Mouse (Mus musculus) heart, embryonic 12.5 days (tissue): ENCODE measurements around the gene Dlgap5. TPM values are rescaled to one million over a fixed set of nuclear protein-coding genes. Genes with fewer than 3 reads are reported as not detected.
"Not testable (repeated sequence)": the region's sequence is repeated elsewhere in the genome, so short reads cannot be mapped to it uniquely, and the experiment has no call there.

Experiments
- ATAC-seq: fragments of 200-750 bp; cut with Nextera tagmentation; 2 replicates; pipeline ENCODE4 v1.8.0; 2017; ENCODE audit warnings: moderate TSS enrichment, moderate library complexity; ENCODE audit not compliant: insufficient number of reproducible peaks, low FRiP score
- H3K27ac ChIP-seq: fragments of 300-500 bp; sonication (generic); 2 replicates; pipeline ENCODE4 v1.5.1; 2016; ENCODE audit warnings: mild to moderate bottlenecking, moderate library complexity; ENCODE audit not compliant: poor library complexity, severe bottlenecking
- H3K27me3 ChIP-seq: fragments of 300-500 bp; sonication (generic); replicated peaks from 2 replicates; pipeline ENCODE4 v1.6.1; 2016; ENCODE audit warnings: mild to moderate bottlenecking, moderate library complexity
- H3K36me3 ChIP-seq: fragments of 300-500 bp; sonication (generic); 2 replicates; pipeline ENCODE4 v1.6.1; 2016; ENCODE audit warnings: mild to moderate bottlenecking, moderate library complexity
- H3K4me1 ChIP-seq: fragments of 300-500 bp; sonication (generic); replicated peaks from 2 replicates; pipeline ENCODE4 v1.6.1; 2016; ENCODE audit warnings: mild to moderate bottlenecking
- H3K4me2 ChIP-seq: fragments of 300-500 bp; sonication (generic); 2 replicates; pipeline ENCODE4 v1.6.1; 2016; ENCODE audit warnings: mild to moderate bottlenecking, moderate library complexity
- H3K4me3 ChIP-seq: fragments of 300-500 bp; sonication (generic); 2 replicates; pipeline ENCODE4 v1.5.1; 2016; ENCODE audit warnings: mild to moderate bottlenecking
- H3K9ac ChIP-seq: fragments of 300-500 bp; sonication (generic); 2 replicates; pipeline ENCODE4 v1.6.1; 2016; ENCODE audit warnings: mild to moderate bottlenecking, moderate library complexity
- H3K9me3 ChIP-seq: fragments of 300-500 bp; sonication (generic); replicated peaks from 2 replicates; pipeline ENCODE4 v1.6.1; 2016; ENCODE audit warnings: mild to moderate bottlenecking, moderate library complexity
- WGBS: fragments of 180-500 bp; shearing (Covaris S2); methylation state at CpG from one replicate; pipeline ENCODE4 v1.1.7; 2016; 5-methylcytosine and 5-hydroxymethylcytosine counted together
- polyA plus RNA-seq: library from polyadenylated mRNA; unstranded; fragments of >200 nt; fragmentation: Nextera tagmentation; extraction: Ambion mirVana; gene quantifications from 2 replicates; pipeline ENCODE4 v1.2.1, GENCODE M21; 2016

The Dlgap5 gene
- 45.7 and 51.8 TPM in 2 replicates for polyA plus RNA-seq

- Histone ChIP-seq H3K27ac (0 out of 2 replicates have a peak within 1 kb of the TSS, but pooled peaks have one; percentile 48), H3K9me3 (no peaks in the 10 kb centered on the region), H3K36me3 (peaks cover 32% of the 10 kb centered on the region), H3K4me1 (peaks cover 15% of the 10 kb centered on the region), H3K4me3 (peak within 1 kb of the TSS; percentile 79), H3K9ac (peak within 1 kb of the TSS; percentile 72), H3K27me3 (no peaks in the 10 kb centered on the region), H3K4me2 (peak within 1 kb of the TSS; percentile 82)
- WGBS = 2% methylated on average over 36 of the region's 36 CpGs
- ATAC-seq = peak; percentile 94
Observed at GRCm38 (mm10) chr14:47417775-47418665, at the start of gene Dlgap5. Dlgap5 (minus strand) TSS chr14:47418407.

GRCm38 (mm10) chr14:47465468-47466175 is 47.4 kb upstream of the Dlgap5 start:
- 43% methylated on average over 7 of the region's 7 CpGs for WGBS
- H3K27ac ChIP-seq = no peak overlapping the region
- no peak overlapping the region for H3K9ac ChIP-seq
- ATAC-seq = no peak
- H3K4me1 ChIP-seq = no peaks in the 10 kb centered on the region
- no peaks in the 10 kb centered on the region for H3K36me3 ChIP-seq
- H3K4me3 ChIP-seq = no peak overlapping the region
- H3K9me3 ChIP-seq = no peaks in the 10 kb centered on the region
- peaks cover 6% of the 10 kb centered on the region; the same call in 1 of the 2 replicates for H3K27me3 ChIP-seq
- H3K4me2 ChIP-seq = no peak overlapping the region

GRCm38 (mm10) chr14:47464426-47464825 is 46.2 kb upstream of the Dlgap5 start:
- no peak for ATAC-seq
- no peaks in the 10 kb centered on the region for H3K36me3 ChIP-seq
- no peaks in the 10 kb centered on the region for H3K4me1 ChIP-seq
- no peak overlapping the region for H3K4me2 ChIP-seq
- 67% methylated on average over 10 of the region's 10 CpGs for WGBS
- no peak overlapping the region for H3K4me3 ChIP-seq
- H3K9me3 ChIP-seq = no peaks in the 10 kb centered on the region
- peaks cover 6% of the 10 kb centered on the region; the same call in 1 of the 2 replicates for H3K27me3 ChIP-seq
- H3K9ac ChIP-seq = no peak overlapping the region
- H3K27ac ChIP-seq = no peak overlapping the region

GRCm38 (mm10) chr14:47462877-47463460 is 44.8 kb upstream of the Dlgap5 start:
- no peak overlapping the region for H3K9ac ChIP-seq
- H3K9me3 ChIP-seq = no peaks in the 10 kb centered on the region
- H3K27me3 ChIP-seq = peaks cover 6% of the 10 kb centered on the region; the same call in 1 of the 2 replicates
- no peak overlapping the region for H3K27ac ChIP-seq
- H3K4me3 ChIP-seq = no peak overlapping the region
- no peaks in the 10 kb centered on the region for H3K4me1 ChIP-seq
- H3K36me3 ChIP-seq = no peaks in the 10 kb centered on the region
- H3K4me2 ChIP-seq = no peak overlapping the region
- WGBS = 68% methylated on average over 9 of the region's 9 CpGs
- no peak for ATAC-seq

- WGBS = 71% methylated on average over 4 of the region's 4 CpGs
- Histone ChIP-seq H3K27me3 (peaks cover 6% of the 10 kb centered on the region; the same call in 1 of the 2 replicates), H3K27ac (no peak overlapping the region), H3K9me3 (no peaks in the 10 kb centered on the region), H3K4me2 (no peak overlapping the region), H3K4me1 (no peaks in the 10 kb centered on the region), H3K4me3 (no peak overlapping the region), H3K9ac (no peak overlapping the region), H3K36me3 (no peaks in the 10 kb centered on the region)
- no peak for ATAC-seq
Observed at GRCm38 (mm10) chr14:47462453-47462852, 44.2 kb upstream of the Dlgap5 start.

- H3K36me3 ChIP-seq = no peaks in the 10 kb centered on the region
- peaks cover 6% of the 10 kb centered on the region; the same call in 1 of the 2 replicates for H3K27me3 ChIP-seq
- no peak overlapping the region for H3K27ac ChIP-seq
- no peak overlapping the region for H3K4me3 ChIP-seq
- H3K4me2 ChIP-seq = no peak overlapping the region
- H3K4me1 ChIP-seq = no peaks in the 10 kb centered on the region
- no peak for ATAC-seq
- no peaks in the 10 kb centered on the region for H3K9me3 ChIP-seq
- 77% methylated on average over 8 of the region's 8 CpGs for WGBS
- H3K9ac ChIP-seq = no peak overlapping the region
Observed at GRCm38 (mm10) chr14:47461997-47462396, 43.8 kb upstream of the Dlgap5 start.

GRCm38 (mm10) chr14:47459556-47459955 is 41.3 kb upstream of the Dlgap5 start:
- no peaks in the 10 kb centered on the region for H3K36me3 ChIP-seq
- H3K4me3 ChIP-seq = no peak overlapping the region
- no peak for ATAC-seq
- no peak overlapping the region for H3K4me2 ChIP-seq
- H3K4me1 ChIP-seq = no peaks in the 10 kb centered on the region
- no peaks in the 10 kb centered on the region for H3K9me3 ChIP-seq
- 0 out of 2 replicates have a peak, but pooled peaks cover 3% of the 10 kb centered on the region for H3K27me3 ChIP-seq
- no peak overlapping the region for H3K27ac ChIP-seq
- WGBS = 80% methylated on average over 4 of the region's 4 CpGs
- no peak overlapping the region for H3K9ac ChIP-seq

GRCm38 (mm10) chr14:47450121-47450520 is 31.9 kb upstream of the Dlgap5 start, which contains the start of gene Fbxo34:
Fbxo34 (plus strand) TSS chr14:47450421.
- not testable (repeated sequence) for ATAC-seq, H3K4me2 ChIP-seq, H3K36me3 ChIP-seq, H3K4me1 ChIP-seq, H3K27ac ChIP-seq, H3K27me3 ChIP-seq, H3K9ac ChIP-seq, H3K9me3 ChIP-seq, H3K4me3 ChIP-seq
- 91% methylated on average over 3 of the region's 5 CpGs for WGBS

- no peak overlapping the region for H3K4me2 ChIP-seq
- WGBS = 55% methylated on average over 9 of the region's 9 CpGs
- no peak overlapping the region for H3K9ac ChIP-seq
- H3K27ac ChIP-seq = no peak overlapping the region
- no peak overlapping the region for H3K4me3 ChIP-seq
- H3K27me3 ChIP-seq = no peaks in the 10 kb centered on the region
- no peaks in the 10 kb centered on the region for H3K4me1 ChIP-seq
- no peak for ATAC-seq
- H3K9me3 ChIP-seq = no peaks in the 10 kb centered on the region
- no peaks in the 10 kb centered on the region for H3K36me3 ChIP-seq
Observed at GRCm38 (mm10) chr14:47445331-47446095, 27.3 kb upstream of the Dlgap5 start.

GRCm38 (mm10) chr14:47444907-47445306 is 26.7 kb upstream of the Dlgap5 start:
- Histone ChIP-seq H3K27me3 (no peaks in the 10 kb centered on the region), H3K4me3 (no peak overlapping the region), H3K36me3 (no peaks in the 10 kb centered on the region), H3K4me1 (no peaks in the 10 kb centered on the region), H3K4me2 (no peak overlapping the region), H3K27ac (0 out of 2 replicates have a peak overlapping the region, but pooled peaks have one; percentile 43), H3K9ac (no peak overlapping the region), H3K9me3 (peaks cover 5% of the 10 kb centered on the region; the same call in 1 of the 2 replicates)
- no peak for ATAC-seq
- WGBS = 53% methylated on average over 2 of the region's 2 CpGs
